Mouse (Mus musculus) stomach, postnatal 0 days (tissue): ENCODE results near the gene Pkd1l2.

Source experiments
- CTCF ChIP-seq: IDR thresholded peaks from 2 replicates; pipeline ENCODE4 v1.5.1; 2016; ENCODE audit warnings: antibody characterized with exemption, low read depth, mild to moderate bottlenecking, moderate library complexity
- EP300 ChIP-seq: optimal IDR thresholded peaks from 2 replicates; pipeline ENCODE3; 2016; ENCODE audit warnings: antibody characterized with exemption

GRCm38 (mm10) chr8:116969531-116969930, 112.7 kb downstream of the Pkd1l2 start:
- TF ChIP-seq CTCF = no peak
- no peak for TF ChIP-seq EP300
